Mouse (Mus musculus): ENCODE results near the gene Tead2. TPM values are rescaled to one million over a fixed set of nuclear protein-coding genes. Genes with fewer than 3 reads are reported as not detected.

The Tead2 gene
- polyA plus RNA-seq, 1 experiment = 8.0 TPM

DNA sequence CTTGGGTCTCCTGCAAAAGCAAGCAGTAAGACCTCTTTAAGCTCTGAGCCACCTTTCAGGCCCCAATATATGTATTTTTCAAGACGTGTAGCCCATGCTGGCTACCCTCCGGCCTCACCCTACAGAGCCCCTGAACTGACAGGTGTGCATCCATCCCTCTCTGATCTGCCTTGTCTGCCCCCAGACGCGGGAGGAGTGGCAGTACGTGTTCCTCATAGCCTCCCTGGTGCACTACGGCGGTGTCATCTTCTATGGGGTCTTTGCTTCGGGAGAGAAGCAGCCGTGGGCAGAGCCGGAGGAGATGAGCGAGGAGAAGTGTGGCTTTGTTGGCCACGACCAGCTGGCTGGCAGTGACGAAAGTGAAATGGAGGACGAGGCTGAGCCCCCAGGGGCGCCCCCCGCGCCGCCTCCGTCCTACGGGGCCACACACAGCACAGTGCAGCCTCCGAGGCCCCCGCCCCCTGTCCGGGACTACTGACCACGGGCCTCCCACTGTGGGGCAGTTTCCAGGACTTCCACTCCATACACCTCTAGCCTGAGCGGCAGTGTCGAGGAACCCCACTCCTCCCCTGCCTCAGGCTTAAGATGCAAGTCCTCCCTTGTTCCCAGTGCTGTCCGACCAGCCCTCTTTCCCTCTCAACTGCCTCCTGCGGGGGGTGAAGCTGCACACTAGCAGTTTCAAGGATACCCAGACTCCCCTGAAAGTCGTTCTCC lies 40.8 kb upstream of the Tead2 start:
- no peak for TF ChIP-seq CTCF (IDR thresholded peaks at IDR 0.05; ENCODE audit: extremely low read depth, insufficient read length, insufficient replicate concordance, low read depth, low read length)
- TF ChIP-seq POLR2A (IDR thresholded peaks at IDR 0.05; ENCODE audit: low read depth, low read length) = no peak
- Histone ChIP-seq H3K36me3 (ENCODE audit: control insufficient read depth, insufficient read depth, low read length) (no peaks in the 10 kb centered on the region), H3K4me3 (ENCODE audit: low read depth, low read length) (no peak overlapping the region), H3K4me1 (ENCODE audit: control insufficient read depth, insufficient read depth, insufficient read length, low read length) (no peaks in the 10 kb centered on the region), H3K27ac (ENCODE audit: insufficient read depth, low read depth, low read length) (no peak overlapping the region), H3K27me3 (ENCODE audit: control insufficient read depth, insufficient read depth, low read length) (peaks cover 64% of the 10 kb centered on the region)
- 8% methylated on average over 28 of the region's 29 CpGs for WGBS

DNA sequence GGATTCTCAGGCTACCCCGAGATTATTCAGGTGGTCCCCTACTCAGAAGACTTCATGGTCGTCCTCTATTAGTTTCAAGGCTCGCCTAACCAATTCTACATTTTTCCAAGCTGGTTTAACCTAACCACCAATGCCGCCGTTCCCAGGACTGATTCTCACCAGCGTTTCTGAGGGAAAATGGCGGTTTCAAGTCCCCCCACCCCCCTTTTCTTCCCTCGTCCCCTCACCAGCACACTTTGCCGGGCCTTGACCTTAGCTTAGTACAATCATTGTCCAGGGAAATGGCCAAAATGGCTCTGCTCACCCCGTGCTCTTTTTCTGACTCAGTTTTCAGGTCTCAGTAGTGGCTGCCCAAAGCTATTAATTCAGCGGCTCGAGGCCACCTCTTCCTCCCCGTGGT lies 40.2 kb upstream of the Tead2 start:
- WGBS = 5% methylated on average over 13 of the region's 13 CpGs
- no peaks in the 10 kb centered on the region for H3K36me3 ChIP-seq (ENCODE audit: control insufficient read depth, insufficient read depth, low read length)
- no peak overlapping the region for H3K4me3 ChIP-seq (ENCODE audit: low read depth, low read length)
- H3K4me1 ChIP-seq (ENCODE audit: control insufficient read depth, insufficient read depth, insufficient read length, low read length) = no peaks in the 10 kb centered on the region
- TF ChIP-seq POLR2A (IDR thresholded peaks at IDR 0.05; ENCODE audit: low read depth, low read length) (no peak), CTCF (IDR thresholded peaks at IDR 0.05; ENCODE audit: extremely low read depth, insufficient read length, insufficient replicate concordance, low read depth, low read length) (no peak)
- H3K27me3 ChIP-seq (ENCODE audit: control insufficient read depth, insufficient read depth, low read length) = peaks cover 58% of the 10 kb centered on the region
- no peak overlapping the region for H3K27ac ChIP-seq (ENCODE audit: insufficient read depth, low read depth, low read length)

DNA sequence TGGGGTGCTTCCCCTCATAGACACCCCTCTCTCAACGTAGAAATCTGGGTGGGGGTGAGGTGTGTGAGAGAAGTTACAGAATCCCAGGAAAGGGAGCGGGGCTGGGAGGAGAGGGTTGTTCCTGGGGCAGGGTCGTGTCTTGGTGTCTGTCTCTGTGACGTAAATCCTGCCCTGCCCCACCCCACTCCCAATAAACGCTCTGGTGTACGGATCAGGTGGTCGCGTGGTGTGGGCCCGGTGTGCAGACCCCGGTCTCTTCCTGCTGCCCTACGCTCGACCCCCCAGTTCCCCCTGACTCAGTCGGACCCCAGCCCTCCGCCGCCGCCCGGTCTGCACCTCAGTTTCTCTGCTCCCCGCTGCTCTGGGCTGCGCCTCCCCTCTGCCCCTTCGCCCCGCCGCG lies 39.6 kb upstream of the Tead2 start:
- Histone ChIP-seq H3K36me3 (ENCODE audit: control insufficient read depth, insufficient read depth, low read length) (no peaks in the 10 kb centered on the region), H3K27ac (ENCODE audit: insufficient read depth, low read depth, low read length) (no peak overlapping the region), H3K4me3 (ENCODE audit: low read depth, low read length) (no peak overlapping the region), H3K4me1 (ENCODE audit: control insufficient read depth, insufficient read depth, insufficient read length, low read length) (no peaks in the 10 kb centered on the region), H3K27me3 (ENCODE audit: control insufficient read depth, insufficient read depth, low read length) (peaks cover 59% of the 10 kb centered on the region)
- no peak for TF ChIP-seq CTCF (IDR thresholded peaks at IDR 0.05; ENCODE audit: extremely low read depth, insufficient read length, insufficient replicate concordance, low read depth, low read length)
- TF ChIP-seq POLR2A (IDR thresholded peaks at IDR 0.05; ENCODE audit: low read depth, low read length) = no peak
- WGBS = 6% methylated on average over 23 of the region's 23 CpGs

DNA sequence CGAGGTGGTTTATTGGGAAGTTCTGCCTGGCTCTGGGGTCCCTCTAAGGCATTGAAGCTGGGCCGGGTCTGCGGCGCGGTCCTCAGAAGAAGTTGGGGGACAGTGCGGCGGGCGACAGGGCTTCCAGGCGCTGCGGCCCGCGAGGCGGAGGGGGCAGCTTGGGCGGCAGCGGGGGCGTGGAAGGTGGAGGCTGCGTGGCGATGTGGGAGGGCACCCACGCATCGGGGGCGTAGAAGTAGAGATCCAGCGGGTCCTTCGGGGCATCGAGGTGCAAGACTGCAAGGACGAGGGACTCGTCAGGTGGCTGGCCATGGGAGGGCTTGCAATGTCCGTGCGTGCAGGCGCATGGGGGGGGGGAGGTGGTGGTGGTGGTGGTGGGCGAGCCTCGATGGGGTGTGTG lies 39.2 kb upstream of the Tead2 start:
- no peak for TF ChIP-seq CTCF (IDR thresholded peaks at IDR 0.05; ENCODE audit: extremely low read depth, insufficient read length, insufficient replicate concordance, low read depth, low read length)
- no peak for TF ChIP-seq POLR2A (IDR thresholded peaks at IDR 0.05; ENCODE audit: low read depth, low read length)
- Histone ChIP-seq H3K27me3 (ENCODE audit: control insufficient read depth, insufficient read depth, low read length) (peaks cover 63% of the 10 kb centered on the region), H3K36me3 (ENCODE audit: control insufficient read depth, insufficient read depth, low read length) (no peaks in the 10 kb centered on the region), H3K4me3 (ENCODE audit: low read depth, low read length) (no peak overlapping the region), H3K27ac (ENCODE audit: insufficient read depth, low read depth, low read length) (no peak overlapping the region), H3K4me1 (ENCODE audit: control insufficient read depth, insufficient read depth, insufficient read length, low read length) (no peaks in the 10 kb centered on the region)
- 8% methylated on average over 31 of the region's 31 CpGs for WGBS

DNA sequence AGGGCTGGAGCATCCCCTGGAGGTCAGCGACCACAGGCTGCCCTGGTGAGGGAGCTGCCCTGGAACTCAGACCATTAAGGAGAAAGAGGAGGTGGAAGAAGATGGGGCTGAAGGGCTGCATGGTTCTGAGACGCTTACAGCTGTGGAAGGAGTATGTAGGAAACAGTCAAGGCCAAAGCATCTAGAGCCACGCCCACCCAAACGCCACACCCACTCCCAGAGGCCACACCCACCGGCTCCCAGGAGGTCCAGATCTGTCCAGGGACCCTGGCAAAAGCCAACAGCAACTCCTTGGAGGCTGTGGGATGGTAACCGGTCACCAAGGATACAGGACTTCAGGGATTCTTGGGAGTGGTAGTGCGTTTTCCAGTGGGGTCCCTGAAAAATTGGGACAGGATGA lies 37.0 kb upstream of the Tead2 start:
- Histone ChIP-seq H3K4me3 (ENCODE audit: low read depth, low read length) (no peak overlapping the region), H3K36me3 (ENCODE audit: control insufficient read depth, insufficient read depth, low read length) (no peaks in the 10 kb centered on the region), H3K27ac (ENCODE audit: insufficient read depth, low read depth, low read length) (no peak overlapping the region), H3K27me3 (ENCODE audit: control insufficient read depth, insufficient read depth, low read length) (peaks cover 68% of the 10 kb centered on the region), H3K4me1 (ENCODE audit: control insufficient read depth, insufficient read depth, insufficient read length, low read length) (peaks cover 10% of the 10 kb centered on the region)
- WGBS = 23% methylated on average over 7 of the region's 7 CpGs
- TF ChIP-seq CTCF (IDR thresholded peaks at IDR 0.05; ENCODE audit: extremely low read depth, insufficient read length, insufficient replicate concordance, low read depth, low read length) (no peak), POLR2A (IDR thresholded peaks at IDR 0.05; ENCODE audit: low read depth, low read length) (no peak)

DNA sequence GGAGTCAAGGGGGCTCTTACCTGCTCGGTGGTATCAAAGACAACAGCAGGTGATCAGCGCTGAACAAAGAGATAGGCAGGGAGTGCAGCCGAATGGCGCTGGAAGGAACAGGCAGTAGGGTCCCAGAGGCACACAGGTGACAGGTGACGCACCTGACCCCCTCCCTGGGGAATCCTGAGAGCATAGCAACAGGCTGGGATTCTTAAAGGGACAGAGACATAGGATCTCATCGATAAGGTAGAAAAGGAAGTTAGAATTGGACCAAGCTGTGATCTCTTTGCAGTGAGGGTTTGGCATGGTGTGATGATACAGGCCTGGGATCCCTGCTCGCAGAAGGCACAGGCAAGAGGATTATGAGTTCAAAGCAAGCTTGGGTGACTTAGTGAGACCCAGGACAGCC lies 36.1 kb upstream of the Tead2 start, which contains the start of gene Gfy:
Gene Gfy (minus strand): TSS at position 101 of the 400 bp plus-strand sequence.
- TF ChIP-seq POLR2A (IDR thresholded peaks at IDR 0.05; ENCODE audit: low read depth, low read length) (no peak), CTCF (IDR thresholded peaks at IDR 0.05; ENCODE audit: extremely low read depth, insufficient read length, insufficient replicate concordance, low read depth, low read length) (no peak)
- Histone ChIP-seq H3K36me3 (ENCODE audit: control insufficient read depth, insufficient read depth, low read length) (no peaks in the 10 kb centered on the region), H3K27me3 (ENCODE audit: control insufficient read depth, insufficient read depth, low read length) (peaks cover 64% of the 10 kb centered on the region), H3K27ac (ENCODE audit: insufficient read depth, low read depth, low read length) (no peak within 1 kb of the TSS), H3K4me1 (ENCODE audit: control insufficient read depth, insufficient read depth, insufficient read length, low read length) (peaks cover 10% of the 10 kb centered on the region), H3K4me3 (ENCODE audit: low read depth, low read length) (no peak within 1 kb of the TSS)
- WGBS = 33% methylated on average over 7 of the region's 7 CpGs

DNA sequence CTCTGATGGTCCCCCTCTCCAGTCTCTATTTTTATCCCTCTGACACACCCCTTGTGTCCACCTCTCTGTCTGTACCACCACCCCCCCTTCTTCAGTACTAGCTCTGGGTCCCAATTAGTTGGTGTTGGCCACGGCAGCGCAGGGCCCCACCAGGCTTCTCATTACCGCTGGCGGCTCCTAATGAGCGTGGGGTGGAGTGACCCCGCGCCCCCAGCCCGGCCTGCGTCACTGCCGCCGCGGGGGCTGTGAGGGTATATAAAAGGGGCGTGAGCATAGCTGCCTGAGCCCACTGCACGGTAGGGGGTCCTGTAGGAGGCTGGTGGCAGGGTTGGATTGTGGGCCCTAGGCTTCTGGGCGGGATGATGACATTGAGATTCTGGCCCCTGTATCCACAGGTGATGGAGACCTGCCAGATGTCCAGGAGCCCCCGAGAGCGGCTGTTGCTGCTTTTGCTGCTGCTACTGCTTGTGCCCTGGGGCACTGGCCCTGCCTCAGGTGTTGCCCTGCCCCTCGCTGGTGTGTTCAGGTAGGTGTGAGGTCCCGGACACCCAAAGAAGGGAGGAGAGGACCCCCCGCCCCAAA lies 34.6 kb upstream of the Tead2 start, which contains the start of gene Pth2:
Gene Pth2 (plus strand): TSS at position 100 of the 582 bp plus-strand sequence.
- Histone ChIP-seq H3K36me3 (ENCODE audit: control insufficient read depth, insufficient read depth, low read length) (no peaks in the 10 kb centered on the region), H3K27me3 (ENCODE audit: control insufficient read depth, insufficient read depth, low read length) (peaks cover 59% of the 10 kb centered on the region), H3K4me1 (ENCODE audit: control insufficient read depth, insufficient read depth, insufficient read length, low read length) (peaks cover 10% of the 10 kb centered on the region), H3K27ac (ENCODE audit: insufficient read depth, low read depth, low read length) (no peak within 1 kb of the TSS), H3K4me3 (ENCODE audit: low read depth, low read length) (peak within 1 kb of the TSS; percentile 11; the same call in 1 of the 2 replicates)
- TF ChIP-seq CTCF (IDR thresholded peaks at IDR 0.05; ENCODE audit: extremely low read depth, insufficient read length, insufficient replicate concordance, low read depth, low read length) (no peak), POLR2A (IDR thresholded peaks at IDR 0.05; ENCODE audit: low read depth, low read length) (no peak)
- WGBS = 28% methylated on average over 20 of the region's 20 CpGs

All from small intestine, adult 2 months (tissue).